Mouse (Mus musculus) MEL (cell line): ENCODE results near the gene Itga5. TPM values are rescaled to one million over a fixed set of nuclear protein-coding genes. Genes with fewer than 3 reads are reported as not detected.

ENCODE experiments used
- DNase-seq: peaks from one replicate; pipeline ENCODE4 v3.0.0; 2011; ENCODE audit warnings: low read depth, low spot score
- H3K27ac ChIP-seq: 2 replicates; pipeline ENCODE4 v1.5.1; 2012; ENCODE audit warnings: low read depth, mild to moderate bottlenecking, control low read depth, low read length, moderate library complexity; ENCODE audit not compliant: control insufficient read depth
- H3K27me3 ChIP-seq, 2 experiments: fragments of 150-350 bp in 1 of 2; sonication (generic) in 1 of 2; 2 replicates each; pipeline ENCODE4 v1.6.1; 2012; ENCODE audit warnings: low read length in 2 of 2, mild to moderate bottlenecking in 2 of 2, improper control_type of control experiment in 1 of 2, moderate library complexity in 1 of 2; ENCODE audit not compliant: insufficient read depth in 2 of 2, control insufficient read depth in 1 of 2
- H3K36me3 ChIP-seq, 2 experiments: 2 replicates each; pipeline ENCODE4 v1.6.1; 2012 to 2014; ENCODE audit warnings: low read length in 2 of 2, improper control_type of control experiment in 1 of 2, inconsistent platforms in 1 of 2, mild to moderate bottlenecking in 1 of 2; ENCODE audit not compliant: insufficient read depth in 2 of 2, control insufficient read depth in 1 of 2
- H3K4me1 ChIP-seq, 2 experiments: fragments of 150-350 bp in 1 of 2; sonication (generic) in 1 of 2; 2 replicates each; pipeline ENCODE4 v1.6.1; 2012; ENCODE audit warnings: low read length in 2 of 2, improper control_type of control experiment in 1 of 2, mild to moderate bottlenecking in 1 of 2; ENCODE audit not compliant: insufficient read depth in 2 of 2, control insufficient read depth in 1 of 2
- H3K4me3 ChIP-seq, 2 experiments: fragments of 150-350 bp in 1 of 2; sonication (generic) in 1 of 2; 2 replicates each; pipeline ENCODE4 v1.5.1; 2012; ENCODE audit warnings: low read depth in 2 of 2, low read length in 2 of 2, mild to moderate bottlenecking in 2 of 2, moderate library complexity in 2 of 2, control low read depth in 1 of 2, improper control_type of control experiment in 1 of 2; ENCODE audit not compliant: control insufficient read depth in 1 of 2, insufficient read depth in 1 of 2
- H3K79me2 ChIP-seq: 2 replicates; pipeline ENCODE4 v1.6.1; 2012; ENCODE audit warnings: mild to moderate bottlenecking, low read length, moderate library complexity; ENCODE audit not compliant: control insufficient read depth, poor library complexity, insufficient read depth
- H3K9ac ChIP-seq: 2 replicates; pipeline ENCODE4 v1.6.1; 2012; ENCODE audit warnings: low read depth, mild to moderate bottlenecking, control low read depth, low read length, moderate library complexity; ENCODE audit not compliant: control insufficient read depth, poor library complexity, severe bottlenecking
- H3K9me3 ChIP-seq: fragments of 150-350 bp; sonication (generic); replicated peaks from 2 replicates; pipeline ENCODE4 v1.6.1; 2012; ENCODE audit warnings: mild to moderate bottlenecking, low read length, improper control_type of control experiment, moderate library complexity; ENCODE audit not compliant: insufficient read depth
- CHD1 ChIP-seq: IDR thresholded peaks from 2 replicates; pipeline ENCODE4 v1.6.1; 2012; ENCODE audit warnings: low read depth, mild to moderate bottlenecking, inconsistent platforms, low read length, improper control_type of control experiment
- CHD2 ChIP-seq: IDR thresholded peaks from 2 replicates; pipeline ENCODE4 v1.6.1; 2011; ENCODE audit warnings: low read length, improper control_type of control experiment
- CTCF ChIP-seq, 3 experiments: IDR thresholded peaks in 2 of 3; conservative IDR thresholded peaks in 1 of 3; 2 replicates each; pipeline ENCODE4 v1.5.1; 2011 to 2012; ENCODE audit warnings: low read length in 3 of 3, low read depth in 2 of 3, mild to moderate bottlenecking in 2 of 3, improper control_type of control experiment in 1 of 3, inconsistent platforms in 1 of 3, mixed read lengths in 1 of 3, moderate library complexity in 1 of 3; ENCODE audit not compliant: control insufficient read depth in 1 of 3, insufficient read depth in 1 of 3, poor library complexity in 1 of 3, severe bottlenecking in 1 of 3
- E2F4 ChIP-seq: IDR thresholded peaks from 2 replicates; pipeline ENCODE4 v1.6.1; 2011; ENCODE audit warnings: low read depth, low read length, improper control_type of control experiment, borderline replicate concordance
- EP300 ChIP-seq, 2 experiments: IDR thresholded peaks; 2 replicates each; pipeline ENCODE4 v1.6.1; 2011; ENCODE audit warnings: improper control_type of control experiment in 2 of 2, low read length in 2 of 2, low read depth in 1 of 2, mild to moderate bottlenecking in 1 of 2
- GABPA ChIP-seq: IDR thresholded peaks from 2 replicates; pipeline ENCODE4 v1.6.1; 2012; ENCODE audit warnings: low read depth, mild to moderate bottlenecking, inconsistent platforms, low read length, improper control_type of control experiment, moderate library complexity
- GATA1 ChIP-seq: IDR thresholded peaks from 2 replicates; pipeline ENCODE4 v1.6.1; 2011; ENCODE audit warnings: low read depth, low read length, improper control_type of control experiment
- KAT2A ChIP-seq: conservative IDR thresholded peaks from 2 replicates; pipeline ENCODE4 v1.6.1; 2012; ENCODE audit warnings: low read depth, low read length, improper control_type of control experiment, inconsistent platforms
- MAFK ChIP-seq: IDR thresholded peaks from 2 replicates; pipeline ENCODE4 v1.6.1; 2011; ENCODE audit warnings: low read depth, mild to moderate bottlenecking, low read length, improper control_type of control experiment, borderline replicate concordance
- MAZ ChIP-seq: IDR thresholded peaks from 2 replicates; pipeline ENCODE4 v1.6.1; 2012; ENCODE audit warnings: low read depth, mild to moderate bottlenecking, inconsistent platforms, low read length, improper control_type of control experiment
- MXI1 ChIP-seq: IDR thresholded peaks from 2 replicates; pipeline ENCODE4 v1.6.1; 2011; ENCODE audit warnings: mild to moderate bottlenecking, low read depth, low read length, improper control_type of control experiment
- MYC ChIP-seq: IDR thresholded peaks from 2 replicates; pipeline ENCODE4 v1.6.1; 2011; ENCODE audit warnings: low read depth, mild to moderate bottlenecking, low read length, improper control_type of control experiment, moderate library complexity
- NELFE ChIP-seq: IDR thresholded peaks from 2 replicates; pipeline ENCODE4 v1.6.1; 2011; ENCODE audit warnings: low read depth, low read length, improper control_type of control experiment
- NRF1 ChIP-seq: IDR thresholded peaks from 2 replicates; pipeline ENCODE4 v1.6.1; 2014; ENCODE audit warnings: low read depth, mild to moderate bottlenecking, inconsistent platforms, low read length, improper control_type of control experiment, moderate library complexity; ENCODE audit not compliant: poor library complexity, insufficient read depth, severe bottlenecking
- POLR2A ChIP-seq, 2 experiments: IDR thresholded peaks; 2 replicates each; pipeline ENCODE4 v1.6.1; 2011 to 2012; ENCODE audit warnings: low read length in 2 of 2, mild to moderate bottlenecking in 2 of 2, control low read depth in 1 of 2, improper control_type of control experiment in 1 of 2, low read depth in 1 of 2, moderate library complexity in 1 of 2; ENCODE audit not compliant: control insufficient read depth in 1 of 2, insufficient read depth in 1 of 2, poor library complexity in 1 of 2
- POLR2AphosphoS2 ChIP-seq: IDR thresholded peaks from 2 replicates; pipeline ENCODE4 v1.6.1; 2011; ENCODE audit warnings: low read length, improper control_type of control experiment
- POLR2AphosphoS5 ChIP-seq: IDR thresholded peaks from 2 replicates; pipeline ENCODE4 v1.6.1; 2012; ENCODE audit warnings: low read depth, borderline replicate concordance, mild to moderate bottlenecking, inconsistent platforms, low read length, moderate library complexity, mixed read lengths
- RCOR1 ChIP-seq: IDR thresholded peaks from 2 replicates; pipeline ENCODE4 v1.6.1; 2012; ENCODE audit warnings: low read depth, mild to moderate bottlenecking, inconsistent platforms, low read length, improper control_type of control experiment
- SIN3A ChIP-seq: IDR thresholded peaks from 2 replicates; pipeline ENCODE4 v1.6.1; 2012; ENCODE audit warnings: low read length, improper control_type of control experiment, inconsistent platforms
- TAL1 ChIP-seq: IDR thresholded peaks from 2 replicates; pipeline ENCODE4 v1.6.1; 2012; ENCODE audit warnings: mild to moderate bottlenecking, inconsistent platforms, low read length, moderate library complexity, mixed read lengths
- TBP ChIP-seq: IDR thresholded peaks from 2 replicates; pipeline ENCODE4 v1.8.0; 2011; ENCODE audit warnings: low read depth, low read length, improper control_type of control experiment
- USF1 ChIP-seq: IDR thresholded peaks from 2 replicates; pipeline ENCODE4 v1.6.1; 2014; ENCODE audit warnings: low read depth, mild to moderate bottlenecking, inconsistent platforms, low read length, improper control_type of control experiment, moderate library complexity
- ZC3H11A ChIP-seq: IDR thresholded peaks from 2 replicates; pipeline ENCODE4 v1.6.1; 2012; ENCODE audit warnings: low read depth, mild to moderate bottlenecking, inconsistent platforms, low read length, improper control_type of control experiment
- ZMIZ1 ChIP-seq: IDR thresholded peaks from 2 replicates; pipeline ENCODE4 v1.6.1; 2012; ENCODE audit warnings: low read depth, mild to moderate bottlenecking, inconsistent platforms, low read length, improper control_type of control experiment, moderate library complexity
- ZNF384 ChIP-seq: IDR thresholded peaks from 2 replicates; pipeline ENCODE4 v1.6.1; 2012; ENCODE audit warnings: low read depth, mild to moderate bottlenecking, inconsistent platforms, low read length, improper control_type of control experiment
- polyA plus RNA-seq, 2 experiments: library from polyadenylated mRNA; stranded (reverse) in 1 of 2; unstranded in 1 of 2; fragments of >175 nt in 1 of 2; fragments of >200 nt in 1 of 2; gene quantifications; 2 replicates each; pipeline versions ENCODE4 v1.2.1 to v1.2.4; 2012; ENCODE audit warnings: low replicate concordance in 2 of 2, low read depth in 1 of 2; ENCODE audit not compliant: insufficient read length in 2 of 2, insufficient read depth in 1 of 2, missing spikeins in 1 of 2
- total RNA-seq: library from RNA; depleted of rRNA; stranded (reverse); fragments of 300-350 nt; gene quantifications from 2 replicates; pipeline ENCODE4 v1.2.3, GENCODE M21; 2012; rRNA removed

Gene Itga5
- total RNA-seq (6.0 and 6.7 TPM in 2 replicates), polyA plus RNA-seq (10 to 100 TPM in 1 of 2 experiments, not detected in 1; 17.4 TPM)

GRCm38 (mm10) chr15:103366376-103367149 is at the start of gene Itga5:
TSS of gene Itga5 (minus strand) at chr15:103366763.
- Histone ChIP-seq H3K27ac (peak within 1 kb of the TSS; percentile 95), H3K4me1 (peaks cover 22 to 41% of the 10 kb centered on the region in 2 experiments), H3K4me3 (peak within 1 kb of the TSS; percentile 92 to 95), H3K9me3 (no peaks in the 10 kb centered on the region), H3K9ac (peak within 1 kb of the TSS; percentile 93), H3K36me3 (peaks cover 0 to 32% of the 10 kb centered on the region in 2 experiments; a peak in 2 of 4 replicates), H3K27me3 (no peaks in the 10 kb centered on the region), H3K79me2 (peaks cover 31% of the 10 kb centered on the region)
- TF ChIP-seq ZNF384 (no peak), ZC3H11A (no peak), TBP (no peak), CHD1 (no peak), GABPA (no peak), CTCF (IDR thresholded peaks at IDR 0.05 in 2 of 3, conservative IDR thresholded peaks at IDR 0.05 in 1 of 3; ENCODE audit: control insufficient read depth in 1 of 3, insufficient read depth in 1 of 3, low read depth in 2 of 3, low read length in 3 of 3, poor library complexity in 1 of 3, severe bottlenecking in 1 of 3) (no peak), E2F4 (no peak), POLR2AphosphoS5 (no peak), POLR2A (IDR thresholded peaks at IDR 0.05; ENCODE audit: control insufficient read depth in 1 of 2, insufficient read depth in 1 of 2, low read depth in 1 of 2, low read length in 2 of 2, poor library complexity in 1 of 2) (peak; percentile 35 to 50; a peak in 1 of 4 replicates), MYC (no peak), CHD2 (no peak), SIN3A (peak; percentile 14; the same call in 1 of the 2 replicates), ZMIZ1 (no peak), KAT2A (no peak), GATA1 (no peak), POLR2AphosphoS2 (no peak), MAZ (peak; percentile 53; the same call in 1 of the 2 replicates), MXI1 (no peak), USF1 (no peak), NELFE (peak; percentile 43; the same call in 1 of the 2 replicates), RCOR1 (no peak), EP300 (IDR thresholded peaks at IDR 0.05; ENCODE audit: low read depth in 1 of 2, low read length in 2 of 2) (no peak), TAL1 (no peak), NRF1 (no peak), MAFK (no peak)
- peak; percentile 49 for DNase-seq
